Mouse (Mus musculus) kidney, postnatal 36 days (tissue): ENCODE data around the gene Ckap2l.
A peak's percentile ranks its signal among the peaks of the same experiment; 100 is the strongest.

Source experiments
- DNase-seq, 2 experiments: peaks; one replicate each; pipeline ENCODE4 v3.0.0; 2021 to 2022; ENCODE audit warnings: mixed read lengths in 2 of 2

Gene Ckap2l

DNA sequence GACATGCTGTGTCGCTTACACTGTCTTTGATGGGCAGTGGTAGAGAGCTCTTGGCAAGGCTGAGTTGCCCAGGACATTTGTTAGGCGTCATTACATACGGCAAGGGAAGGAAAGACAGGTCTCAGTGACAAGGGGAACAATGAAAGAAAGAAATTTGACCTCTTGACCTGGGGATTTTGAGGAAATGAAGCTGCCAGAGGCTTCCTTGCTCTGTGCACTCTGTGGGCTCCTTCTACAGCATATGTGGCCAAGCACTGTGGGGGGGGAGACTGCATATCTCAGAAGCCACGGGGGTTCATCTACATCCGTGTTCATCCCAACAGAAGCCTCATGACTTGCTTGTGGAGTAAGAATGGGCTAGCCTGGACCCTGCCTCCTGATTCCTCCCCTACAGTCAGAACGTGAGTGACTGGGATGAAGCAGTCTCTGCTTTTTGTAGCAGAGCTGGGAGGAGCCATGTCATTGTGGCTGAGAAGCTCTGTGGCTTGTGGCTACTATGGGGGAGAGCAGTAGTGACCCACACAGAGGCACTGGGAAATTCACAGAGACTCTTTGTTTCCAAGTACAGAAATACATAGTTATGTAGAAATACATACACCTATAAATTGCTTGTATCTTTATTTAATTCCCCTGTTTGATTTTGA, 35.7 kb downstream of the Ckap2l start:
- no peak for DNase-seq

DNA sequence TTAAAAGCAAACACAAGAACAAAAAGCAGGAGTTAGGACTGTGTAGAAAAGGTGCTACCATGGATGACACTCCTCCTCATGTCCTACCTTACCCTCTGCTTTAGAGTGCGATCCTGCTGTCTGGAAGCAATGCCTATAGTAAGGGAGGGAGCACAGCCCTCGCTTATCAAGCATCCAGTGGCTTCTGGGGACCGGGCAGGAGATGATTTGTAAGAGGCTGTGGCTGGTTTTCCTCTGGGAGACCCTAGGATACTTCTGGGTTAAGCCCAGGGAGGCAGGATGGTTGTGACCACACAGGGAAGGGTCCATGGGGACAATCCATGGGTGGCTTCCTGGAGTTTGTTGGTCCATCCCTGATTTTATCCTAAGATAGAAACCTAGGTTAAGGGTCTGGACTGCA, 36.4 kb downstream of the Ckap2l start:
- no peak for DNase-seq

DNA sequence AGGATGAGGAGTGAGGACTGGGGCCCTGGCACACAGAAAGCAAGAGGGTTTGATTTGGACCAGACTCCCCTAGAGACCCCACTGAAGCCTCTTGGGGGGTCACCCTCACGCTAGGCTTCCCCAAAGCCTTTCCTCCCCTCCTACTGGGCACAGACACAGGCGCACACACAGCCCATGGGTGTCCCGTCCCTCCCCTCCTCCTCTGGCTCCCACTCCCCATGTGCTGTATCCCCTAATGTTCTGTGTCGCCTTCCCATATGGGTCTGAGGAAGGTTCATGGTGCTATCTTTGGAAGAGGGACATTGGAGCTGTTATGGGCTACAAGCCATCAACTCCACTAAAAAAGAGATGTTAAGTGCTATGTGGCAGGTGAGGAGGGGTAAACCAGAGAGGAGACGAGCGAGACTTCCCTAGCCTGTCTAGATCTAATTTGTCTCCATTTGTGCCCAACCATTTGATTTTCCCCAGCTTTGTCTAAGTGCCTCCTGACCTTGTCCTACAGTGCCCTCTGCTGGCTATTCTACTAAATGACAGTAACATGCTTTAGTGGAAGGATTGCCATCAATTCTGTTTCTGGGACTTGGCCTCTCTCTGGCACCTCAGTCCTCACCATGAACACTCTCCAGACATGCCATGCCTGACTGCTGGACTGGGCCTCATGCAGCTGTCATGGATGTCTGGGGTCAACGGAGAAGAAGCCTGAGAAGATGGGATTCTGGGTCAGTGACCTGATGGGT, 38.4 kb downstream of the Ckap2l start:
- DNase-seq: peak; percentile 78 to 79

DNA sequence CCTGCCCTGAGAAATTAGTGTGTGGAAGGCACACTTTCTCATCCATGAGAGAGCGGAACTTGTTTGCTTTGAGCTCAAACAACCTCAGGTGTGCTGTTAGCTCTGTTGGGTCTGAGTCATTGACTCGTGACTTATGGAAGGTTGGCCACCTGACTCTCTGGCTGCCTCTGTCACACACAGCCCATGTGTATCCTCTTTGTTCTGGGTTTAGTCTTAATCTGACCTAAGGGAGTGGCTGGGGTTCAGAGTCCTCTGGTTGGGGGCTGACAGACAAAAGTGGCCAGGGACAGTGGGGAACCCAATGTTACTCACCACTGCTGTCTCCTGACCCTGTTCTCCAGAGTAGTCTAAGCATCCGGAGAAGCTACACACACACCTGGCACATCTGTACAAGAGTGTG, 39.0 kb downstream of the Ckap2l start:
- no peak for DNase-seq

DNA sequence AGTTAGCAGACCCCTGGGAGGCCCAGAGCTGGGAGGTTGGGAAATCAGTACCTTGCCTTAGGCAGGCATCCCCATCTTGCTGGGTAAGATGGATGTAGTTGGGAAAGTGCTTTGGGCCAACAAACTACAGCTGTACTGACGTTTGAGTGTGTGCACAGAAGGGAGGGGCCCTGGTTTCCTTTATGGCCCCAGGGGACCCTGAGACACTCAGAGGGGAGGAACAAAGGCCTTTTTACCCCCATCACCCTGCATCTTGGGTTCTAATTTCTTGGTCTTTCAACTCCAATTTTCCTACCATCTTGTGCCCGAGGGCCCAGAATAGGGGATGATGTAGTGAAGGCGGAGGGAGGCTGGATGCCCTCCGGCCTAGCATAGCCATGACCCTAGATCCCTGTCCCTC, 41.0 kb downstream of the Ckap2l start:
- no peak for DNase-seq

DNA sequence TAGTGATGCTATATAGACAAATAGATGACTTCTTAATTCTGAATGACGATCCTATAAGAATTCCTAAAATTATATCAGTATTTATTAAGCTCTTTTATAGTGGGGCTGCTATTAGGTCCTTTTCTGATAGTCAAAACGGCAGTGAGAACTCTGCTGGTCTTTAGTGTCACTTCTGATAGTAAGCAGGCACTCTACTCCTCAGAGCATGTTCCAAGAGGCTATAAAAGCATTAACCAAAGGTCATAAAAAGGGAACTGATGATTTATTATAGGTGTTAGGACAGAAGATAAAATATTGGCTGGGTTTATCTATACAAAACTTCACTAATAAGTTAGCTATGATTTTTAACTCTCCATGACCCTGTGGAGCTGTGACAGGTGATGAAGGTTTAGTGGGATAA, 42.9 kb downstream of the Ckap2l start:
- DNase-seq: no peak

DNA sequence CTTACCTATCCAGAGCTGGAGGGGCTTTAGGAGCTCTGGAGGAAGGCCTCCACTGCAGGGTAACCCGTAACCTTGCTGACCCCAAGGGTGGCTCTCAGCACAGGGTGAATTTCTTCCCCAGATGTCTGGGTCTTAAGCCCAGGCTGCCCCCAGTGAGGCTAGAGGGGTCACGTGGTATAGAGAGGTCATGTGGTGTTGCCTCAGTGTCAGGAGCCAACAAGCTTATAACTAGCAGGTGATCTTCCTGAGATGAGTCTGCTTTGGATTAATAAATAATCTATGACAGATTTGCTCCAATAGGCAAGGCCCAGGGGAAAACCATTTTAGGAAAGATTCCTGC, 43.4 kb downstream of the Ckap2l start:
- DNase-seq: peak; percentile 44 to 53

DNA sequence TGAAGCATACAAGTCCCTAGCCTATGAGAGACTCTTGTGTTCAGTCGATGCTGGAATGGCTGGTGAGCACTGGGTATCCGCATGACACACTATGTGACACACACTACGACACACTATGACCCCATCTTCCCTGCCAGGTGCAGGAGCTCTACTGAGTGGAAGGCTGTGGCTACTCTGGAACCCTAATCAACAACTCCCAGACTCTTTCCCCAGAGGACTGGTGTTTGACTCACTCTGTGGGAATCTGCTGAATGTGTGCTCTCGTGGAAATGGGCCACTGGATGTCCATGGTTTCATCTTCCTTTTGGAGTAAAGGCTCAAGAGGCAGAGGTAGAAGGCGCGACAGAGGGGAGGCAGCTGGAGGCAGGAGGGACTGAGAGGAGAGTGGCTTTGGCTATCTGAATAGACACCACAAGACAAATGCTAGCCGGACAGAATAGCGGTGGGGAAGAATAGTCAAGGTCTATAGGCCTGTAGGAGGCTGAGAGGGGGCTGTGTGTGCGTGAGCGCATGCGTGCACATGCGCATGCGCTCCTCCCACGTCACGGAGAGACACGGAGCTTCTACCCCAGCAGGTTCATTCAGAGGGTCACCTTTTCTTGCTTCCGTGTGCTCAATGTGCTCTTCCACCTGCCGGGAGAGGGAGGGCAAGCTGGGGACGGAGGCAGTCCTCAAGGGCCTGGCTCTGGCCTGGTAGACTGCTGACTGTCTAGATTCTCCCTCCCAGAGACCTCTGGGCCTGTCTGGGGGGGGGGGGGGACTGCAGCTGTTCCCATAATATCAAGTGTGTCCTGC, 44.0 kb downstream of the Ckap2l start:
- no peak for DNase-seq

DNA sequence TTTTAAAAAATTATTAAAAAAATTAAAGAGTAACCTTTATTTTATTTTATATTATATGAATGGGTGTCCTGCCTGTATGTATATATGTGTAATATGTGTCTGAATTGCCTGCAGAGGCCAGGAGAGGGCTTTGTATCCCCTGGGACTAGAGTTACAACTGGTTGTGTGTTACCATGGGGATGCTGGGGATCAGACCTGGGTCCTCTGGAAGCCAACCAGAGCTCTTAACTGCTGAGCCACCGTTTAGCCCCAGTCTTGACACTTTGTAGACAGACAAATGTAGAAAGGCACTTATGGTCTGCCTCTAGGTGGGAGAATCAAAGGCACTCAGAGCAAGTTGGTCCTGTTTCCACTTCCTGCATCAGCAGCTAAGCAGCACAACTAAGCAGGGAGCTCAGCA, 47.7 kb downstream of the Ckap2l start:
- DNase-seq: no peak

DNA sequence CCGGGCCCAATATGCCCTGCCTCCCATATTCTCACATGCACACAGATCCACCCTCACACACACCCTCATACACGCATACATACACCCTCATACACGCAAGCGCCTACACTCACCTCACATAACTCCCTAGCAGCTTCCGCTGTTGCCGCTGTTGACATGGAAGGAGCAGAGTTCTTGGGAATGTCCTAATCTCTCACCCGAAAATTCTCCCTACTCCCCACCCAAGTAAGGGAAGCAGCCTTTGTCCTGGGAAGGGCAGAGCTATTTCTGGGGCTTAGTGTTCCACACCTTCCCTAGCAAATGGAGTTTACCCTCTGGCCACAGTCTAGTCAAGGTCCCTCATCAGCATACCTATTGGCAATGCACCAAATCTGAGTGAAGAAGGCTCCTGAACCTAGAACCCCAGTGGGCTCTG, 49.3 kb downstream of the Ckap2l start:
- DNase-seq: peak; percentile 73 to 91

DNA sequence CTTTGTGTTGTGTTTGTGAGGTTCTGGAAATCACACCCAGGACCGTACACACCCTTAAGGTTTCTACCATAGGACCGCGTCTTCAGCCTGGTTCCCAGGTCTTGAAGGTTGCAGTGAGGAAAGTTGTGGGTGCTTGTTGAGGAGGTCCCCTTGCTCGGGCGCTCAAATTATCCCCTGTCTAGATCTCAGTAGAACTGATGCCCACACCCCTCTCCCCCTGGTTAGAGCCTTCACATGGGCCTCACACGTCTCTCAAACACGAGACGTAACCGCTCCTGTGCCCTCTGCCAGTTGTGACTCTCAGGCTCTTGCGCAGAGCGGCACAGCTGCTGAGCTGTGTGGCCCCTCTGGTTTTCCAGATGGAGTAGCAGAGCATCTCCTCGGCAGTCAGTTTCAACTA, 50.1 kb downstream of the Ckap2l start:
- no peak for DNase-seq

DNA sequence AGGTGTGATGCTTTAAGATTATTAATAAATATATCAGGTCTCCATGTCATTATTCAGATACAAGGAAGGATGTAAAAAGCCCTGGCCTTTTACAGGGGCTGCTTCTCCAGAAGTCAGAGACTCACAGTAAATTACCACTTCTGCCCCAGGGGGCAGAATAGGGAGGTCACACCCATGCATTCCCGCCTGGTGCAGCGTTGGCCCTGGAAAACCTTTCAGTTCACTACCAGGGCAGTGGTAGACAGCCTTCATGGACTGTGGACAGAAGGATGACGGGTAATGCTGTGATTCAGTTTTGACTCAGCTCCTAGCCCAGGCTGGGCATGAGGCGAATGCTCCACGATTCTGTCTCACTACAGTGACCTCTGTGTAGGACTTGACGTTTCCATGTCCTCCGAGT, 50.6 kb downstream of the Ckap2l start:
- no peak for DNase-seq

DNA sequence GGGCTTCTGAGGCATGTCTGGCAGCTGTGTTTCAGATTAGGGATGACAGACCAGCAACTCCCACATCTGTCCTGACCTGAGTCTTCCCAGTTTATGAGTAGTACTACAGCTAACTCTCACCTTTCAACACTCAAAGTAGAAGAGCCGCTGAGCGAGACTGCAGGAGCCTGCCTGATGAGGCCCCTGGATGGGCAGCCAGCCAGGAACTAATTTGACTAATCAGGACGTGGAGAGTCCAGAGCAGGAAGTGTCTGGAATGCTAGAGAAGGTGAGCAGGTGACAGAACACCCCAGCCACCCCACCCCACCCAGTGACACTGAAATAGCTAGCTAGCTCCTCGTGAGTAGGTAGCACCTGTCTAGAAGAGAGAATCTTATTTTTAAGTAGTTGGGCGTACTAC, 51.4 kb downstream of the Ckap2l start:
- peak; percentile 64 to 82 for DNase-seq

DNA sequence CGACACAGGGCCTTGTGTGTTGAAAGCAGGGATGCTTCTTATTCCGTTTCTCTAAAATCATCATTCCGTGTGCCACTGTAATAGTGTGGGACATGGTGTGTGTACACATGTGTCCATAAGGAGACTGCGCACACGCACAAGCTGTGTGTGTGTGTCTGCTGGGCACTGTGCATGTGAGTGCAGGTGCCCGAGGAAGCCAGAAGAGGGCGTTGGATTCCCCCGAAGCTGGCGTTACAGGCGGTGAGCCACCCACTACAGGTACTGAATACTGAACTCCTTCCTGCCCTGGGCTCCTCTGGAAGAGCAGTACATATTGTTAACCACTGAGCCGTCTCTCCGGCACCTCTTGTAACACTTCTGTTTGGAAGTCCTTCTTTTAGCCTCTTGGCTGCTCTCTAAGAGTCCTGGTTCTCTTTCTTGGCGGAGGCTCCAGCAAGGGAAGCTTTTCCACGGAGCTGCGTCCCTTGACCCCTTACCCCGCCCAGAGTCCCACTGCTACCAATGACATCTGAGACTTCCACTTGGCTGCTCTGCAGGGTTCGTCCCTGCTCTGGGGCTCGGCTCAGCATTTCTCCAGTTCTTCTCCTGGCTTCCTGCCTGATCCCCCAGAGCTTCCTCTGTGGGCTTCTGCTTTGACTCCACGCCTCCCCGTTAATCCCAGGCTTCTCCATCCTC, 52.4 kb downstream of the Ckap2l start:
- DNase-seq: peak; percentile 47 to 69

DNA sequence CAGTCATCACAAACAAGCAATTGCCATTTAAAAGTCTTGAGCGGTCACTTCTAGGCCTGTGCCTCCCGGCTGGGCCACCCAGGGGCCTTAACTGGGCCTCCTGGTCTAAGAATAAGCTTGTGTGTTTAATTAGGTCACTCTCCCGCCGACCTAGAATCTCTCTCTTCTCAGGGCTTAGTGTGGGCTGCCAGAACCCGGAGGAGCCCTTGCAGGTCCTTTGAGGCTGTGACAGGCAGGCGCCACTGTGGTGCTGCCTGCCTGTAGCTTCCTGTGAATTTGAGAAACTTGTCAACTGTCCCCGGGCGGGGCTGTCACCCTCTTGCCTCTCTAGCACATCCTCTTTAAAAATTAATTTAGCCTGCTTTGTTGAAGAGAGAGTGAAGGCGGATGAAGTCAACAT, 53.2 kb downstream of the Ckap2l start:
- peak; percentile 19 to 51 for DNase-seq

DNA sequence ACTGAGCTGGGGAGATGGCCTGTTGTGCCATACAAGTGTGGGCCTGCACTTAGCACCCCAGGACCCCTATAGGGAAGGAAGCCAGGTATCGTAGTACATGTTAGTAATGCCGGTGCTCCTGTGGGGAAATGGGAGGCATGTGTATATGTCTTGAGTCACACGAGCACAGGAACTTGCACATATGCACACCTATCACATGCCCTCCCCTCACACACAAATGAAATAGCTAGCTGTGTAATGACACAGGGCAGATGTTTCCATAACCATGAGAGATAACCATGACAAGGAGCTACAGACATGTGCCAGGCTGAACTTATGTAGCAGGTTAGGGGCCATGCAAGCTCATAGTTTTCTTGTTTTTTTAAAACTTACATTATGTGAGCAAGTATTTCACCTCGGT, 54.0 kb downstream of the Ckap2l start:
- no peak for DNase-seq

DNA sequence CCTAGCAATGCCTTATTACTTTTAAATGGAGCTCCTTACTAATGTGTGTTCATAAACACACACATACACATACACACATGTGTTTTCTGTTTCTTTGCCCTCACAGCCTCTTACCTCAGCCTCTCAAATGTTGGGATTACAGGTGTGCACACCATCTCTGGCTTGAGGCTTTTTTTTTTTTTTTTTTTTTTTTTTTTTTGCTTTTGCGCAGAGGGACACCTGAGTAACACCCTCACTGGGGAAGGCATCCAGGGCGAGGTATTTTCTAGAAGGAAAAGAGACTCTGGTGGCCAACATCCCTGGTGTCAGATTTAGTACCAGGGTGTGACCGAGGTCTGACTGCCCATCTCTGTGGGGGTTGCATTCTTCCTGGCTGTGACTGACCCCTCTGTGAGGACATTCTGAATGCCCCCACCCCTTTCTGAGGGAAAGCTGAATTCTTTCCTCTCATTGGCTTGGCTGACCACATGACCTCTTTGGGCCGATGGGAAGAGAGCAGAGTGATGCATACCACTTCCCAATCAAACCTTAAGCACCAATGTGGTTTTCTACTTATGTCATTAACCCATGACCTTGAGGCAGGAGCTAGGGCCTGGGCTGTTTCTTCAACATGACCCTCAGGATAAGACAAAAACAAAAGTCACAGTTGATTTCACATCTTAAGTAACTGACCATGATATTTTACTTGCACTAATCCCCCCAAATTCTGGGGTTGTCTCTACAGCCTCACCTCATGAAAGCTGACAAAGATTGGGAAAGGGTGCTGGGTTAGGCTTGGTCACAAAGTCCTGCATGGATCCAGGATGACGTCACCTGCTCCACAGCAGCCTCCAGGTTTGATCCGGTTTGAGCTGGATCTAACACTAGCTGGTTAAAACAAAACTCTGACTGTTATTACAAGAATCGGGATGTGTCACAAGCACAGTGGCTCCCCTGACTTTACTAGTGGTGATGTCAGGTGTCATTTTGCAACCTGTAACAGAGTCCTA, 54.9 kb downstream of the Ckap2l start:
- DNase-seq: peak; percentile 74 to 79

DNA sequence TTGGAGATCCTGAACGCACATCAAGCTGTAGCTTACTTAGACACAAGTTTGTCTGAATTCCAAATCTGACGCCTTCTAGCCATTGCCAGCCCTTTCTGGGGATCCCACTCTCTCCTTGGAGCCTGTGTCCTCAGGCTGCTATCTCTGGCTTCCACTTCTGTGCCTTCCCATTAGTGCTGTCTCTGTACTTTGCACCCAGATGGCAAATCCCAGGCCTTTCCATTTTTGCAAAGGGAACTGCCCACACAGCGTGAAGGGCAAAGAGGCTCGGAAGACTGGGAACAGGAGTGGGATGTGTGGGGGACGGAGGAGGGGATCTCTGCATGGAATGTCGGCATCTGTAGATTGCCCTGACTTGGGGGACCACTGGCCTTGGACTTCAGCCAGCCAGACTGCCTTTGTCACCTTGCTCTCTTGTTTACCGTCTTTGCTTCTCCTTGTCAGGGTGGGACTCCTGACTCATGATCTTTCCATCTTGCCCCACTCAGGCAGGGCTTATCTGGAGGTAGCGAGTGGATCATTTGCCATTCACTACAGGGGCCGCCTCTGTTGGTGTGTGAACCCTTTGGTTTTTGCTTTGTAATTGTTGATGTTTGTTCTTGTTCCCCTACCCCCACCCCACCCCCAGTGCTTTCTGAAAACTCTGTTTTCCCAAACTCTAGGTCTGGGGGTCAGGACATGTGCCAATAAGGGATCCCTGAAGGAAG, 56.1 kb downstream of the Ckap2l start:
- DNase-seq: peak; percentile 32 to 57

DNA sequence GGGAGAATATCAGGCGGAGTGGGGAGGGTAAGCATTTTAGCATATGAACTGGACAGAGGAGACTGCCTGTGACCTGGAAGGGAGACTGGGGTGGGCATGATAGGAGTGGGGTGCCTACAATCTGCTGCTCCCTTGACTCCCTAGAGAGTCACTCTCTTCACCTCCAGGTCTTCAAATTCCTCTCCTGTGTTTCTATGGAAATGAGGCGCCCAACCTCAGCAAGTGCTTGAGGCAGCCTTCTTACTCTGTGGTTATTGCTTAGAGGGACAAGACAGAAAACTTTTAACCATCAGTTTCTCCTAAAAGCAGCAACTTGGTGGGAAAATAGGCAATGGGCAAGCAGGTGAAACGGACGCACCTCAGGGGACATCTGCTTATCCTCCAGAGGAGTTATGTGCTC, 60.5 kb downstream of the Ckap2l start:
- no peak for DNase-seq

DNA sequence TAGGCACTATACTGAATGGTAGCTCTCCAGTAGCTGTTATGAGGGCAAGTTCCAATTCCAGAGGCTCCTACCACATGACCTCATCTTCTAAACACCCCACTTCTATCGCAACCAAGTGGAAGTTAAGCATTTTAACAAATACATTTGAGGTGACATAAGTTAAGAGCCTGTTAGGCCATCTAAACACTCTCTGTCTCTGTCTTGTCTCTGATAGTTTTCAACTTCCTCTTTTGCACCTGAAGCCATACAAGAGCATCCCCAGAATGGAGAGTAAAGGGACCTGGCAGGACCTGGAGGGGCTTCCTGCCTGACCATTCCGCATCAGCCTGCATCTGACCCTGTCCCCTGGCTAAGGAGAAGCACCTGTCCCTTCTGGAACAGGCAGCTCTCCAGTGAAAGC, 62.3 kb downstream of the Ckap2l start:
- no peak for DNase-seq

DNA sequence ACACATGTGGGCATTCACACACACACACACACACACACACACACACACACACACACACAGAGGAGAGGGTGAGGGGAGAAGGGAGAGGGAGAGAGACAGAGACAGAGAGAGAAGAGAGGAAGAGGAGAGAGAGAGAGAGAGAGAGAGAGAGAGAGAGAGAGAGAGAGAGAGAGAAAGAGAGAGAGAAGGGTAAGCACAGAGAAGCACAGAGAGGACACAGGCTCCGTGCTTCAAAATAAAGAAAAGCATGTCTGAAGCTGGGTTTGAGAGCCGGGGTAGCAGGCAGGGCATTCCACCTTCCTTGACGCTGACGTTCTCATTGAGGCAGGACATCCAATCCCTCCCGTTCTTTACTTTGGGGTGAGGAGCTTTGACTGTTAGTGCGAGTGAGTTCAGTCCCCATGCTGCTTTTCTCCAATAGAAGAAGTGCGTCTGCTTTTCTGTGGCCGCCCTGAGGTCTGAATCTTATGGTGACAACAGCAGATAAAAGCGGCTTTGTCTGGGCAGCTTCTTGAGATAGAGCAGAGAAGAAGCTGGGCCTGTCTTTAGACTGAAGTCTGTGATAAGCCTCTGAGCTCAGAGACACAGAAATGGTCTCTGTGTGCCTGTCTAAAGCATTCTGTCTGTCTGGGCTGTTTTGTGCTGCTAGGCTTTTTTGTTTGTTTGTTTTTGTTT, 63.1 kb downstream of the Ckap2l start:
- no peak for DNase-seq
